Mouse (Mus musculus): ENCODE data around the gene Smarca2. TPM values are rescaled to one million over a fixed set of nuclear protein-coding genes. Genes with fewer than 3 reads are reported as not detected.

Smarca2 gene
- total and polyA plus RNA-seq, 2 experiments from 2014 or later: 135 to 192 TPM

DNA sequence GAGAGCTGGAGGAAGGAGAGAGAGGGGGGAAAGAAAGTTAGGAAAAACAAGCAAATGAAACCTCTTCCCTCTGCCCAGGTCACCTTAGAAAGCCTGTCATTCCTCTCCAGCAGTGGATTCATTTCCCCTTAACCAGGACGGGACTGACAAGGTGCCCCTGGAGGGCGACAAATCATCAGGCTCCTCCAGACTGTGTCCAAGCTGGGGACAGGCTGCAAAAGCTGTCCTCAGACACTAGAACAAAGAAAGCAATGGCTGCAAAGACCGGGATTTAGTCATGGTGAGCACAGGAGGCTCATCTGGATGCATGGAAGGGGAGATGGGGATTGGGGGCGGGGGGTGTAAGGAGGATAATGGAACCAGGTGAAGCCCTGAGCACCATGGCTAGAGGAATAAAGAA lies 209.8 kb downstream of the Smarca2 start:
- H3K9ac ChIP-seq: no peak overlapping the region
- H3K27ac ChIP-seq (ENCODE audit: low read depth, low read length): no peak overlapping the region
- H3K4me2 ChIP-seq (ENCODE audit: low read depth): no peak overlapping the region
- ATAC-seq (peak; percentile 48; the same call in 1 of the 2 replicates), DNase-seq (peak; percentile 14)
- TF ChIP-seq CTCF (IDR thresholded peaks at IDR 0.05; ENCODE audit: low read depth): peak; percentile 33
- no peak overlapping the region for H3K4me3 ChIP-seq (ENCODE audit: low read depth, low read length)
- H3K36me3 ChIP-seq (ENCODE audit: insufficient read depth): no peaks in the 10 kb centered on the region
- WGBS: 25% methylated on average over 4 of the region's 4 CpGs
- H3K27me3 ChIP-seq (ENCODE audit: insufficient read depth, low read length): no peaks in the 10 kb centered on the region
- H3K4me1 ChIP-seq (ENCODE audit: insufficient read depth): no peaks in the 10 kb centered on the region
- no peaks in the 10 kb centered on the region for H3K9me3 ChIP-seq (ENCODE audit: low read length)

- no peaks in the 10 kb centered on the region for H3K27me3 ChIP-seq (ENCODE audit: insufficient read depth, low read length)
- DNase-seq (no peak), ATAC-seq (no peak)
- no peaks in the 10 kb centered on the region for H3K36me3 ChIP-seq (ENCODE audit: insufficient read depth)
- no peaks in the 10 kb centered on the region for H3K4me1 ChIP-seq (ENCODE audit: insufficient read depth)
- no peak overlapping the region for H3K4me3 ChIP-seq (ENCODE audit: low read depth, low read length)
- no peak overlapping the region for H3K4me2 ChIP-seq (ENCODE audit: low read depth)
- TF ChIP-seq CTCF (IDR thresholded peaks at IDR 0.05; ENCODE audit: low read depth): no peak
- no peaks in the 10 kb centered on the region for H3K9me3 ChIP-seq (ENCODE audit: low read length)
- WGBS: 85% methylated on average over 4 of the region's 4 CpGs
- H3K9ac ChIP-seq: no peak overlapping the region
- H3K27ac ChIP-seq (ENCODE audit: low read depth, low read length): no peak overlapping the region
These were observed 213.1 kb downstream of the Smarca2 start for GRCm38 (mm10) chr19:26817901-26818300.

Measured in forebrain, postnatal 0 days (tissue).